Mouse (Mus musculus): ENCODE measurements around the gene Lrrc71. TPM values are rescaled to one million over a fixed set of nuclear protein-coding genes. Genes with fewer than 3 reads are reported as not detected.

Gene Lrrc71
- total RNA-seq, 1 experiment from 2014 or later, result 0.12 TPM

DNA sequence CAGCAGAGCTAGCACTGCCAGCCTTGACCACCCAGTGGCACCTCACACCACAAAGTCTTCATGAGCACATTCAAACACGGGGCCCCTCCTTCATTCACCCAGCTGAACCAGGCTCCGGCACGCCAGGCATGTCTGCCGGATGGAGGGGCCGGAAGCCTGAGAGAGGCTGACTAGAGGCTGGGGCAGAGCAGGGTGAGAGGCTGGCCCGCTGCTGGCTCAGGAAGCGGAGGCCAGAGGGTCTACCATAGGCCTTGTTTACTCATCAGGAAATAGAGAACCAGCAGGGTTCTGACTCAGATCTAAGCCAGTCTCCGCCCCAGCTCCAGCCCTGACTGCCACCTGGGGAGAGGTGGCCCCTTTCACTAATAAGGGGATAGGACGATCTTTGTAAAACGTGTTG lies 16.7 kb upstream of the Lrrc71 start:
- ATAC-seq (ENCODE audit: extremely low read depth, insufficient number of reproducible peaks, low FRiP score, poor library complexity, severe bottlenecking), result peak; percentile 75

- no peak for ATAC-seq (ENCODE audit: extremely low read depth, insufficient number of reproducible peaks, low FRiP score, poor library complexity, severe bottlenecking)
These were observed 16.1 kb upstream of the Lrrc71 start for GRCm38 (mm10) chr3:87764506-87764905.

DNA sequence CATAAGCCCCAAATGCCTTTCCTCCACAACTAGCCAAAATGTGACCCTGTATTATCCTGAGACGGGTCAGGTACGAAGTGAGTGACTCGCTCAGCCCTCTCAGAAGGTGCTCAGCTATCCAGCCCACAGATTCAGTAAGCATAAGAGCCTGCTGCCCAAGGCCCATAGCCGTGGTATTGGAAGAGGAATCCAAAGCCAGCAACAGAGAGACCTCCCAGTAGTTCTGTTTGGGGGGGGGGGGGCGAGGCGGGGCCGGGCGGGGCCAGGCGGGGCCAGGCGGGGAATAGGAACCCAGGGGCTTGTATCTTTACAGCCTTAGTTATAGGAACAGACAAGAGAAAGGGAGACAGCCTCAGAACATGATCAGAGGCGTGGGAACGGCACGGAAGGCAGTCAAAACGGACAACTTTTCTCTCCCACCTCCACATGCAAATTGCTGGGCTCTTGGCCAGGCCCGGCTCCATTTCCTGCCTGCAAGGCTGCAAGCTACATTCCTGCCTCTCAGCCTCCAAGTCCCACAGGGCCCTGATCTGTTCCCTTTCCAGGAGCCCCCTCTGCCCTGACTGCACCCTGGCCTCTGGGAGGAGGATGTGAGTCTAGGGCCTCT lies 15.4 kb upstream of the Lrrc71 start:
- ATAC-seq (ENCODE audit: extremely low read depth, insufficient number of reproducible peaks, low FRiP score, poor library complexity, severe bottlenecking), result no peak

GRCm38 (mm10) chr3:87763202-87763601 lies 14.8 kb upstream of the Lrrc71 start:
- ATAC-seq (ENCODE audit: extremely low read depth, insufficient number of reproducible peaks, low FRiP score, poor library complexity, severe bottlenecking), result no peak

GRCm38 (mm10) chr3:87761408-87762375 lies 13.3 kb upstream of the Lrrc71 start:
- ATAC-seq (ENCODE audit: extremely low read depth, insufficient number of reproducible peaks, low FRiP score, poor library complexity, severe bottlenecking), result no peak

GRCm38 (mm10) chr3:87758641-87759040 lies 10.2 kb upstream of the Lrrc71 start:
- no peak for ATAC-seq (ENCODE audit: extremely low read depth, insufficient number of reproducible peaks, low FRiP score, poor library complexity, severe bottlenecking)

DNA sequence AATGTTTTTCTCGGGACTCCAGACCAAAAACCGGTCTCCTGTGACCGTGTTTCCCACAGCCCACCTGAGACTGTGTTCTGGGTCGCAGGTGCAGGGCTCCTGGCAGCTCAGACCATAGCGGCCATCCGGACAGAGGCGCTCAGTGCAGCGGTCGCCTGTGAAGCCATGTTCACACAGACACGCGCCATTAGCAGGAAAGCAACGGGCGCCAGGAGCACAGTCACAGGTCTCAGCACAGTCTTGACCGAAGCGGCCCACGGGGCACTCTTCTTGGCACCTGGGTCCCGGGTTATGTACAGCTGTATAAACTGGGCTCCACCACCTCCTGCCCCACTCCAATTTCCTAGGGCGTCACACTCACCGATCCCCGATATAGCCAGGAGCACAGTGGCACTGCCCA lies 8.1 kb upstream of the Lrrc71 start:
- no peak for ATAC-seq (ENCODE audit: extremely low read depth, insufficient number of reproducible peaks, low FRiP score, poor library complexity, severe bottlenecking)

DNA sequence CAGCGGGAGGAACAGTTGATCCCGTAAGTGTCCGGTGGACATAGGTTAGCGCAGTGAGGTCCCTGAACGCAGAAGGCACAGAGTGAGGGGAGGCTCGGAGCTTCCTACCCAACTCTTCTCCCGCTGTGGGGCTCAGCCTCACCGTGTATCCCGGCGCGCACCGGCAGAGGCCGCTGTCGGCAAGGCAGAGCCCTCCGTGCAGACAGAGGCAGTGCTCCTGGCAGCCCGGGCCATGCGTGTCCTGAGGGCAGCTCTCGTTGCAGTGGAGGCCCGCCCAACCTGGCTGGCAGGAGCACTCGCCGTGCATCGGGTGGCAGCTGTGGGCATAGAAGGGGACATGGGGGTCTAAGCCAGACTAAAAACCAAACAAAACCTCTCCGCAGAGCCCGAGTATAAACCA lies 7.5 kb upstream of the Lrrc71 start:
- ATAC-seq (ENCODE audit: extremely low read depth, insufficient number of reproducible peaks, low FRiP score, poor library complexity, severe bottlenecking), result peak; percentile 51

GRCm38 (mm10) chr3:87753829-87754228 lies 5.4 kb upstream of the Lrrc71 start:
- ATAC-seq (ENCODE audit: extremely low read depth, insufficient number of reproducible peaks, low FRiP score, poor library complexity, severe bottlenecking), result no peak

GRCm38 (mm10) chr3:87752567-87752966 lies 4.1 kb upstream of the Lrrc71 start:
- no peak for ATAC-seq (ENCODE audit: extremely low read depth, insufficient number of reproducible peaks, low FRiP score, poor library complexity, severe bottlenecking)

DNA sequence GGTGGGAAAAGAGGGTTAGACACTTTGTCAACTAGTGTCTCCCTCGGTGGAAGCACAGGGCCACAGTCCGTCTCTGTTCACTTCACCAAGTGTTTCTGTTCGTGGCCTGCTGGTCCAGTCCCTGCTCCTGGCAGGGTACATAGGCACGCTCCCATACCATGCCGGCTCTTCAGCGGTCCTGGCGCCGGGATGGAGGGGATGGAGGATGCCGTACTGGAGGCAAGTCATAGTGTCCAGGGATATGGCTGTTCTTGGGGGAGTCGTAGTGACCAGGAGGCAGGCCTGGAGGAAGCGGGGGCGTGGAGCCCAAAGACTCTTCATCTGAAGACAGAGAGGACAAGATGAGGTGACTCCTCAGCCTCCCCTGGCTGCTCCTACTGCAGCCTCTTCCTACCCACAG lies 1.6 kb upstream of the Lrrc71 start:
- no peak for ATAC-seq (ENCODE audit: extremely low read depth, insufficient number of reproducible peaks, low FRiP score, poor library complexity, severe bottlenecking)

- peak; percentile 24; the same call in 1 of the 2 replicates for ATAC-seq (ENCODE audit: extremely low read depth, insufficient number of reproducible peaks, low FRiP score, poor library complexity, severe bottlenecking)
These were observed 611 bp upstream of the Lrrc71 start for GRCm38 (mm10) chr3:87749036-87749435.

GRCm38 (mm10) chr3:87745036-87745659 lies 3.3 kb downstream of the Lrrc71 start:
- ATAC-seq (ENCODE audit: extremely low read depth, insufficient number of reproducible peaks, low FRiP score, poor library complexity, severe bottlenecking), result no peak

GRCm38 (mm10) chr3:87743927-87744326 lies 4.5 kb downstream of the Lrrc71 start:
- ATAC-seq (ENCODE audit: extremely low read depth, insufficient number of reproducible peaks, low FRiP score, poor library complexity, severe bottlenecking), result no peak

GRCm38 (mm10) chr3:87742735-87743134 lies 5.7 kb downstream of the Lrrc71 start:
- ATAC-seq (ENCODE audit: extremely low read depth, insufficient number of reproducible peaks, low FRiP score, poor library complexity, severe bottlenecking), result peak; percentile 34; the same call in 1 of the 2 replicates

DNA sequence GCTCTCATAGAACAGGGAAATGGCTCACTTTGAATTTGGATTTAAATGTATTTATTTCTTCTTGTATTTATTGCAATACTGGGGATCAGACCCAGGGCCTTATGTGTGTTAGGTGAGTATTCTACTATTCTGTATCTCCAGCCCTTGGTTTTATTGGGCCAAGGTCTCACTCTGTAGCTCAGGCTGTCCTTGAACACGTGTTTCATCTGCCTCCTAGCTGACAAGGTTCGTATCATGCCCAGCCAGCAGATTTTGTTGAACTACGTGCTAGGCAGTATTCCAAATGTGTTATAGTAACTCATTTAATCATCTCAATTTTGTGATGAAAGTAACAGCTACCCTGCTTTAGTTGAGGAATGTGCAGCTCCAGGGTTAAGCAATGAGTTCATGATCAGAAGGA lies 6.4 kb downstream of the Lrrc71 start:
- no peak for ATAC-seq (ENCODE audit: extremely low read depth, insufficient number of reproducible peaks, low FRiP score, poor library complexity, severe bottlenecking)

GRCm38 (mm10) chr3:87738906-87739305 lies 9.5 kb downstream of the Lrrc71 start:
- ATAC-seq (ENCODE audit: extremely low read depth, insufficient number of reproducible peaks, low FRiP score, poor library complexity, severe bottlenecking), result no peak

DNA sequence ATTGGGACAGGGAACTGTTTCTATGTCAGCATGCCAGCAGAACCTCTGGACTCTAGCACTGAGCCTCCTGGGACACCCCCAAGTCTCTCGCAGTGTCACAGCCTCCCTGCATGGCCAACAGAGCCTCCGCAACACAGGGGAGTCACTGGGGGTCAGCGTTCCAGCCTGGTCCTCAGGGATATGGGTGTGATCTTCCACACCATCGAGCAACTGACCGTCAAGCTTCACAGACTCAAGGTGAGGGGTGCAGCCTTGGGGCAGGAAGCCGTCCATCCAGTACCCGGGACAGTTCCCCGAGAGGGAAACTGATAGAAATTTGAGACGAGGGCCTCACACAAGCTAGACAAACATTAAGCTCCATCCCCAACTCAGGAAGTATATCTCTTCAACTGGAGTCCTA lies 13.1 kb downstream of the Lrrc71 start:
- no peak for ATAC-seq (ENCODE audit: extremely low read depth, insufficient number of reproducible peaks, low FRiP score, poor library complexity, severe bottlenecking)

DNA sequence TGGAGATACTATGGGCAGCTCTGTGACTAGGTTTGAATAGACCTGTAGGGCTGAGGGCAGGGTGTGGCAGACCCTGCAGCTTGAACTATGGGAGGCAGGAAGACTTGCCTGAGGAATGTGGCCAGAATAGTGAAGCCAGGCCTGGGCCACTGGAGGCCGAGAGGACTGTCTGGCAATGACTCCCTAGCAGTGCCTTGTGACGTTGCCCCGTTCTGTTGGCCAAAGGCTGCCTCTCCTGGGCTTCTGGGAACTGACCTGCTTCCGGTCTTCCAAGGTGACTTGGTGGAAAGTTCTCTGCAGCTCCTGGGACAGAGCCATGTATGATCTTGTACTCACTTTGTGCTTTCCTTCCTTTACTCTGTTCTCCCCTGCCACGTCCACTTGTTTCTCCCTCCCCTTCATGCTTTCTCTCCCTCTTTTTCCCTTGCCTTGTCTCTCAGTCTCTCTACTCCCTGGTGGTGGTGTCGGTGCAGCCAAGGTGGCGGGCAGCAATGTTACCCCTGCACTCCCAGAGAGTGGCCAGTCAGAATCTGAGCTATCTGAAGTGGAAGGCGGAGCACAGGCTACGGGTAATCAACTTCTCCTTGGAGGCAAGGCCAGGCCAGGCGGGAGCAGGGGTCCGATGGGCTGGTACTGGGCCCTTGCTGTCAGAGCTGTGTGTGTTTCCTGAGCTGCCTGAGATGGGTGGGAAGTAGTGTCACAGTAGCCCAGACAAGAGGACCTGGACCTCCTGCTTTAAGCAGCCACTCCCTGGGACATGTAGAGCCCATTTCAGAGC lies 14.3 kb downstream of the Lrrc71 start:
- no peak for ATAC-seq (ENCODE audit: extremely low read depth, insufficient number of reproducible peaks, low FRiP score, poor library complexity, severe bottlenecking)

Measured in neutrophil, adult 5-6 weeks (primary cell).